Mouse (Mus musculus) myocyte (in vitro differentiated cells): ENCODE measurements around the gene Dpp4.

ENCODE experiments used
- MAX ChIP-seq: IDR thresholded peaks from one replicate; pipeline ENCODE4 v1.6.1; 2011; ENCODE audit warnings: low read depth, mild to moderate bottlenecking, control low read depth
- MYOG ChIP-seq, 3 experiments: IDR thresholded peaks; one replicate each; pipeline ENCODE4 v1.6.1; 2011; ENCODE audit warnings: control low read depth in 2 of 3, low read depth in 2 of 3, mild to moderate bottlenecking in 2 of 3; ENCODE audit not compliant: insufficient read length in 2 of 3, control insufficient read depth in 1 of 3, insufficient read depth in 1 of 3
- POLR2A ChIP-seq: IDR thresholded peaks from one replicate; pipeline ENCODE4 v1.6.1; 2011; ENCODE audit warnings: low read depth, mild to moderate bottlenecking, control low read depth, moderate library complexity; ENCODE audit not compliant: insufficient read length
- TCF12 ChIP-seq: IDR thresholded peaks from one replicate; pipeline ENCODE4 v1.6.1; 2011; ENCODE audit warnings: mild to moderate bottlenecking, control low read depth; ENCODE audit not compliant: poor library complexity, insufficient read depth, severe bottlenecking
- USF1 ChIP-seq: IDR thresholded peaks from one replicate; pipeline ENCODE4 v1.6.1; 2011; ENCODE audit warnings: low read depth, mild to moderate bottlenecking, control low read depth, moderate library complexity

- TF ChIP-seq POLR2A (no peak), USF1 (no peak), MAX (no peak), MYOG (IDR thresholded peaks at IDR 0.05; ENCODE audit: control insufficient read depth in 1 of 3, insufficient read depth in 1 of 3, insufficient read length in 2 of 3, low read depth in 2 of 3) (no peak), TCF12 (no peak)
These were observed 10.7 kb upstream of the Dpp4 start for GRCm38 (mm10) chr2:62422515-62423342.
